Mouse (Mus musculus) bone marrow macrophage, adult 2 months (primary cell): ENCODE measurements around the gene Paxbp1.

Experiments
- CTCF ChIP-seq: IDR thresholded peaks from 2 replicates; pipeline ENCODE4 v1.5.1; 2012; ENCODE audit warnings: low read depth, mild to moderate bottlenecking, low read length, moderate library complexity
- POLR2A ChIP-seq: IDR thresholded peaks from 2 replicates; pipeline ENCODE4 v1.6.1; 2012; ENCODE audit warnings: mild to moderate bottlenecking, low read depth, low read length, borderline replicate concordance

GRCm38 (mm10) chr16:90988665-90989064, 55.7 kb downstream of the Paxbp1 start:
- TF ChIP-seq POLR2A (no peak), CTCF (no peak)
